Mouse (Mus musculus) fibroblast of lung, adult 2 months (primary cell): ENCODE measurements at regions not wholly inside any gene's neighbourhood (a gene's known extent, or its start where the extent isn't known, plus 50 kb on each side); places are given as distances from the start of the nearest gene placed in this dataset.

ENCODE experiments used
- DNase-seq: peaks from one replicate; pipeline ENCODE4 v3.0.0-alpha.2; 2011; ENCODE audit warnings: low read depth

- no peak for DNase-seq
Measured at GRCm38 (mm10) chr14:47991546-47991945, 129.1 kb upstream of the Peli2 start.

DNA sequence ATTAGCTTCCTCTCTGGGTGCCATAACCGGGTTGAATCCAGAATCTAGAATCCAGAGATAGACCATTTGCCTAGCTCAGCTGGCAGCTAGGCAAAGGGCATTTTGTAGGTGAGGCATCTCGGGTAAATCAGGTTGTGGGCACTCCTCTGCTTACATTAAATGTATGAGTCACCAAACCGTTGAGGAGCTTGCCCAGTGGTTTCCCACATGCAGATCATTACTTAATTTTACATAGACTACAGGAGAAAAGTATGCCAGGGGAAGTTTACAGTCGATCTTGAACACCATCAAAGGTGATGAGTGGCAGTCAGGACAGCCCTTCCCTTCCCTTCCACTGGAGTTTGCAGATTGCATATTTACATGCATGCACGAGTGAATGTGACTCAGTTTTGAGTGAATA is 128.5 kb upstream of the Peli2 start:
- DNase-seq: no peak

- no peak for DNase-seq
Measured at GRCm38 (mm10) chr14:47992851-47993250, 127.8 kb upstream of the Peli2 start.

DNA sequence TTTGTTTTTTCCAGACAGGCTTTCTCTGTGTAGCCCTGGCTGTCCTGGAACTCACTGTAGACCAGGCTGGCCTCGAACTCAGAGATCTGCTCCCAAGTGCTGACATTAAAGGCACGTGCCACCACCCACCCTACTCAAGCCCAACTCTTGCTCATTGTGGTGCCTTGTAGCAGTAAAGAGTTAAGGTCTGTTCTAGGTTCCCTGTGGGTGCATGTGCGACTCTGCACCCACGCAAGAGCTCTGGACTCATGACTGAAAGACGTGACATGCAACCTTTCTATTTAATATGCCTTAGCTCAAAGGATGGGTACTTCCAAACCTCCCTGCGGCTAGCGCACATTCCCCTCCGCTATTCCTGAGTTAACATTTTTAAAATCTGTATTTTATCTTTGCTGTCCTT is 121.7 kb upstream of the Peli2 start:
- no peak for DNase-seq

- DNase-seq: no peak
Measured at GRCm38 (mm10) chr14:48005092-48005928, 115.3 kb upstream of the Peli2 start.

DNA sequence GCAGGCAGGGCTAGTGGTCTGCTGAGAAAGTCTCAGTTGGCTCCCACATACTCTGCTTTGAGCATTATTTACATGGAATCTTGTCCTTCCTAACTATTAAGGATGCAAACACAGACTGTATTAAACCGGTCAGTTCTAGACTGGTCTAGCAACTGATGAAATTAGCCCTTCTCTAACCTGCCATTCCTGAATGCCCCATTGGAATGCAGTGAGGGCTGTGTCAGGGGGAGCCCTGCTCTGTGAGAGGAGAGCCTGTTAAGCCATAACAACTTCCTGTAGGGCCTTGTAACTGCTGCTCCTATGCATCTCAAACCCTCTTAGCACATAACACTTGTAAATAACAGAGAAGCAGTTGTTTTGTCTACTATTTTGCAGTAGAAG is 114.7 kb upstream of the Peli2 start:
- DNase-seq: no peak

DNA sequence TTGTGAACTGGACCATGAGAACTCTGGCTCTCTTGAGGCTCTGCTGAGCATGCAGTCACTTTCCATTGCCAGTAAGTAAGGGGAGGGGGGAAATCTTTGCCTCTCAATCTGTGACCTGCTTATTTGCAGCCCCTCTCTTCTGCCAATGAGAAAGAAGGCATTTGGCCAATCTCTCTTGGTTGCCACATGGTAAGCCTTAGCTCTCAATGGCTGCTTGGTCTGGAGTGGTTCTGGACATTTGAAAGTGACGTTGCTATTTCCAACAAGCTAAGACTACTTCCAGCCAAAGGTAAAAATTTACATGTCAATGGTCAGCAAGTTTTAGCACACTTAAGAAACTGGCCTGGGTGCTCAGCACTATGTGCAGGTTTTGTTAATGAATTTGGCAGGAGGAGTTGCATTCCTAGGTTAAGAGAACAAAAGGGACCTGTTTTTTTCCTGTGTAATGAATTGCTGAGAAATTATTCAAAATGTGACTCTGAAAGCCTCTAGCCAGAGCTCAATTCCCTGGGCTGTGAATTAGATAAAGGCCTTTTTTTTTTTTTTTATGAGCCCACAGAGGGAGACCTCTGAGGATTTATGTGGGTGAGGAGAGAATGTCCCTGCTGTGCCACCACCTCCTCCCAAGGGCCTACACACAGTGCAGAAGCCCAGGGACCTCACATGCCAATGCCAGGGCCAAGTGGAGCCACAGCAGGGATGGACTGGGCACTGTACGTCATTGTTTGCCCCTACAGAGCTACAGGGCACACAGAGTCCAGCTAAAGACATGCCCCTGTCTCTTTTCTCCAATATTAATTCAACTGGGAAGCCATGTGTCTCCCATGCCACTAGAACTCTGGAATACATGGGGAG is 108.0 kb upstream of the Peli2 start:
- DNase-seq: no peak

- no peak for DNase-seq
Measured at GRCm38 (mm10) chr14:48013431-48013830, 107.2 kb upstream of the Peli2 start.

- DNase-seq: no peak
Measured at GRCm38 (mm10) chr14:48014776-48015175, 105.8 kb upstream of the Peli2 start.

- no peak for DNase-seq
Measured at GRCm38 (mm10) chr14:48017971-48018370, 102.7 kb upstream of the Peli2 start.

GRCm38 (mm10) chr14:48019331-48019730 is 101.3 kb upstream of the Peli2 start:
- no peak for DNase-seq

- no peak for DNase-seq
Measured at GRCm38 (mm10) chr14:48022271-48022670, 98.4 kb upstream of the Peli2 start.

DNA sequence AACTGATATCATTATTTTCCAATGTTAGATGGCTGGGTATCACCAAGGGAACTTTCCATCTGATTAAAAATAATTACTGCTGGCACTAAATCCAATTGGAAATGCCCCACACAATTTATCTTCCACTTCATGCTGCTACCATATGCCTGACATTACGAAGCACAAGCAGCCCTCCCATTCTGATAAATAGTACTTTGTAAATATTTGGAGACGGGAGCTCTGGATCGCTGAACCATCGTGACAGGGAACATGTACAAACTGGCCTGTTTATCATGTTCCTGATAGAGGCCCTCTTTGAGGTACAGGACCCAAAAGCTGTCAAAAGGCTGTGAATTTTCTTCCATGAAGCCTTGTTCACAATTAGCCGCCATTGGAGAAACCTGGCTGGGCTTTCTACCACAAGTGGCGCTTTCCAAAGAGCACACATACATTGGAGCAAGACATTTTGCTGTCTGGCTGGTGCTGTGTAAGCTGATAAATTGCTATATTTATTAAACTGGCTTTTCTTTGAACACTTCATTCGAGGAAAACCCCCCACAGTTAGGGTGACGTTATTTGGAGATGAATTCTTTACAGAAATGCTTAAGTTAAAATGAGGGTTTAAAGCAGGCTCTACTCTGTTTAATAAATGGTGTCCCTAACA is 96.5 kb upstream of the Peli2 start:
- DNase-seq: no peak

- no peak for DNase-seq
Measured at GRCm38 (mm10) chr14:48039286-48039790, 81.3 kb upstream of the Peli2 start.

DNA sequence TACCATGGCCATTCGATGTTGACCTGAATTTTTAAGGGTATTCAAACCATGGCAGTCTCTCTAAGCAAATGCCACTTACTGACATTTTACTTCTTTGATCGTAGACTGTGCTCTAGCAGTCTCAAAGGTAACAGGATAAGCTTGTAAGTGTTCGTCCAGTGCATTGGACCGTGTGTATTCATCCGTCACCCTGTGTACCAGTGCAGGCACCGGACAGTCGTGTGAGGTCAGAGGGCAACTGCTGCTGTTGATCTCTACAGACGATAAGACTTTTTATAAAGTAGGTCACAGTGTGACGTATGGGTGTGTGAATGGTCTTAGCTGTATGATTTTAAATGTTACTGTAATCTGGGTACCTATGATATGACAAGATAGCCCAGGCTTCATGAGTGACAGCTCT is 74.5 kb upstream of the Peli2 start:
- DNase-seq: no peak

DNA sequence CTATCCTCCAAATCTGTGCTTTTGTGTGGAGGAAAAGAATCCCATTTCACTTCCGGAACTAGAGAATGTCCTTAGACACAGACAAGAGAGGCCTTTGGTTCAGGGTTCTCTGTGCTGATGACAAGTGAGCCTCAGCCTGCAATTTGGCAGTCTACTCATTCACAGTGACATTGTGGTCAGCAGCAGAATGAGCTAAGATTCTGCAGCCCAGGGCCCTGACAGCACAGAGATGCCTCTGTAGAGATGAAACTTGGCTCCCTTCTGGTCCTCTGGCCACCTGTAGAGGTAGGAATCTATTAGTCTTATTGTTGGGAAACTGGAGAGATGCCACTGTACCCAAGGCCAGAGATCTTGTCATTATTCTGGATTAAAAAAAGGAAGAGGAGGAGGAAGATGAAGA is 73.8 kb upstream of the Peli2 start:
- no peak for DNase-seq

DNA sequence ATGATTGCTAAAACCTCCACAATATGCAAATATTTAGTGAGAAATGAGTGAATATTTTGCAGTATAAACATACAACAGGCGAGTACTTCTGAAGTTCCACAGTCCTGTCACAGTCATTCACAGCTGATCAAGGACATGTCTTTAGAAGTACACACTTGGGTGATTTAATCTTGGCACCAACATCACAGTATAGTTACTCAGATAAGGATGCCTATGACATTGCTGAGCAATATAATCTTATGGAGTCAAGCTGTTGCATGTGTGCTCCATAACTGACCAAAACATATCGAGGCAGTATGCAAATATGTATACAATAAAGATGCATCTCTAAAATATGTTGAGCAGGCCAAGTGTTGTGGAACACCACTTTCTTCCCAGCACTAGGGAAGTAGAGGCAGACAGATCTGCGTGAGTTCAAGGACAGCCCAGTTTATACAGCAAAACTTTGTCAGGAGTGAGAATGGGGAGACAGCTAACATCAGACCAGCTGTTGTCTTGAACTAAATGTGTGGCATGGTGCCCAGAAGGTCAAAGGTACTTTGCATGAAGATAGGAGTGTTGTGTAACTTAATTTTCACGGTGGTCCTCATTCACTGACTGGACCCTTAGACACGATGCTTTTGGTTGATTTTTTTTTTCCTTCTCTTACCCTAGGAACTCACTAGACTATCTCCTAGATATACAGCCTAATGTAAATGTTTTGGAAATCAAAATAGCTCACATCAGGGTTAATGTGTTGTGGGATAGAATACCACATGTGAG is 70.7 kb upstream of the Peli2 start:
- no peak for DNase-seq

DNA sequence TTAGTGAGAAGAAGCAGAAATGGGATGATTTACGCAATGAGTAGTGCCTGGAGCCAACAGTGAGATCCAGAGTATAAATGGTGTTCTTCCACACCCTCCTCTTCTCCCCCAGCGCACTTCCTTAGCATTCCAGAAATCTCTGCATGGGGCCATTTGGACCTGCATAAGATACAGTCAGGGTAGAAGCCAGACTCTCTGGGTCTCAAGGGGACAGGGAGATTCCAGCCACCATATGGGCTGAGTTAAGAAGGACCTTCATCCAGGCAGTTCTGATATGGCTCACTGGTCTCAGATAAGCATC is 70.2 kb upstream of the Peli2 start:
- DNase-seq: no peak

GRCm38 (mm10) chr14:48051971-48052370 is 68.7 kb upstream of the Peli2 start:
- DNase-seq: no peak

GRCm38 (mm10) chr14:48052405-48052804 is 68.2 kb upstream of the Peli2 start:
- DNase-seq: no peak

GRCm38 (mm10) chr14:48053151-48053550 is 67.5 kb upstream of the Peli2 start:
- DNase-seq: no peak

DNA sequence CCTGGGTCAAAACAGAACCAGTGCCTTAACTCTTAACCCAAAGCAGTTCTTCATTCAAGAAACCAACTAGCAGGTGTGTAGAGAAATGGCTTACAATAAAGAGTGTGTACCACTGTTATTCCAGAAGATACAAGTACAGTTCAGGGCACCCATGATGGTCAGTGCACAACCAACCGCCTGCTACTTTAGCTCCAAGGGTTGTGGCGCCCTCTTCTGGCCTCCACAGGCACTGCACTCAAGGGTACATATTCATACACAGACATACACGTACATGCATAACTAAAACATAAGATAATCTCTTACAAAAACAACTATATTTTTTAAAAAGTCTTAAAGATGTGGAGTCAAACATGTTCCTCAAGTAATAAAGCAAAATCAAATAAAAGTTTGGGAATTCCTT is 65.9 kb upstream of the Peli2 start:
- no peak for DNase-seq
